Mouse (Mus musculus) right cerebral cortex, postnatal 25 days (tissue): ENCODE measurements around the gene Mpz.

Experiments used
- DNase-seq: peaks from one replicate; pipeline ENCODE4 v3.0.0; 2022

Mpz gene

DNA sequence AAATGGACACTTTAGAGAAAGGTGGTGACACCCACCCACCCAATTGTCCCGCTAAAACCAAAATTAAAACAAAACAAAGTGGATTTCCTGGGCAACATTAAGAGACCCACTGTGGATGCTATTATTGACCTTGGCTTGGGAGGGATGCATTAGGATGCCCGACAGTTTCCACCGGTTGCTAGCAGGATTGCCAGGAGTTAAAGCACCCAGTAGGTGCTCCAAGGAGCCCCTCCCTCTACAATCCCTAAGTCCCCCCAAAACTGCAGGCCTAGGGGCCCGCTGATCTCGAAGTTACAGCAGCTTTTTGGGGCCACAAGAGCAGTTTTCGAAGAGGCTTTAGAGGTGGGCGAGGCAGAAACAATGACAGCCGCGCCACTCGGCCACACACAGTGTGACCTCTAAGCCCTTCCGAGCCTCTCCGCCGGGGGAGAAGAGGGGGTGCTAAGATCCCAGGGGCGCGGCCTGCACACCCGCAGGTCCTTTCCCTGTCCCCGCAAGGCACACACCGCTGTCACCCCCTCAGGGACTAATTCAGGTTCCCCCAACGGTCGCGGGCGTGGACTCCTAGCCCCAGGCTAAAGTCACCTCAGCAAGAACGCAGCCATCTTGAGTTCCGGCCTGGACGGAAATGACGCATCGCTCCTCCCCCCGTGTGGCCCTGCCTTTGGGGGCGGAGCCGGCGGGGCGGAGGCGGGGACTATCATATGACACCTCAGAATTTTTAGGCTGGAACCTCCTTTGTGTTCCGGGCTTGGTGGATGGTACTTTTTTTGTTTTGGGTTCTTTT is at the start of gene Mpz, which contains the start of gene Sdhc:
Mpz (plus strand) TSS at position 738 of the 787 bp plus-strand sequence.
Sdhc (minus strand) TSS at position 630 of the 787 bp plus-strand sequence.
- DNase-seq = peak; percentile 95

DNA sequence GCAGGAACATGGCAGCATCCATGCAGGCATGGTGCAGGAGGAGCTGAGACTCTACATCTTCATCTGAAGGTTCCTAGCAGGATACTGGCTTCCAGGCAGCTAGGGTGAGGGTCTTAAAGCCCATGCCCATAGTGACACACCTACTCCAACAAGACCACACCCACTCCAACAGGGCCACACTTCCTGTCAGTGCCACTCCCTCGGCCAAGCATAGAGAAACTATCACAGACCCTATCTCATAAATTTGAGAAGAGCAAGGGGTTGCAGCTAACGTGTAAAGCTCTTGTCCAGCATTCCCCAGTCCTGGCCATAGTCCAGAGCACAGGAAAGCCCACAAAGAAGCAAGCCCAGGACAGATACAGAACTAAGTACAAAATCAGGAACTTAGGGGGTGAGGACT is 49.5 kb upstream of the Mpz start:
- no peak for DNase-seq

DNA sequence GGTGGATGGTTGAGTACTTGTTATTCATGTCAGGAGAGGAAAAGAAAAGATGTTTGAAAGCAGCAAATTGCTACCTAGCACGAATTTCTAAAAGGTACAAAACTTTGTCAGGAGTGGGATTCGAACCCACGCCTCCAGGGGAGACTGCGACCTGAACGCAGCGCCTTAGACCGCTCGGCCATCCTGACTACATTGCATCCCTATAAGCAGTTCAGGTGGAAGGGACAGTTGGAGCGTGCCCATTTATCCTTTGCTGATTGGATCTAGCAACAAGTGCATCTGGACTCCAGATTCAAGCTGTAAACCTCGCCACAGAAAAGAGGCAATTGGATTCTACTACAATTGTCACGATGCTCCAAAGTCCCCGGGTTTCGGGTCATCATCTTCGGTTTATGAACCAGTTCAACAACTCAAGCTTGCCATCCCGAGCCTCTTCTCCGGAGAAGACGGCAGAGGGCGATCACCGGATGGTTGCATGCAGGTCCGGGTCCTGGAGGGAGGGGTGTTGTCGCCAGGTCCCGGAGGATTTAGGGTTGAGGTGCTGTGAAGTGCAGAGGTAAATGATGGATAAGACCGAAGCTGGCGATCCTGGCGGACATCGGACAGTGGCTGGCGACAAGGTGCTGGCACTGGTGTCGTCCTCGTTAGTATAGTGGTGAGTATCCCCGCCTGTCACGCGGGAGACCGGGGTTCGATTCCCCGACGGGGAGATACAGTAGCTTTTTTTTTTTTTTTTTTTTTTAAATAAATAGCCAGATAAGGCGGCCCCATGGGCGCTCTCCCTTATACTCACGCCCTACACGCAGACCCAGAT is 48.6 kb upstream of the Mpz start:
- DNase-seq = peak; percentile 86

DNA sequence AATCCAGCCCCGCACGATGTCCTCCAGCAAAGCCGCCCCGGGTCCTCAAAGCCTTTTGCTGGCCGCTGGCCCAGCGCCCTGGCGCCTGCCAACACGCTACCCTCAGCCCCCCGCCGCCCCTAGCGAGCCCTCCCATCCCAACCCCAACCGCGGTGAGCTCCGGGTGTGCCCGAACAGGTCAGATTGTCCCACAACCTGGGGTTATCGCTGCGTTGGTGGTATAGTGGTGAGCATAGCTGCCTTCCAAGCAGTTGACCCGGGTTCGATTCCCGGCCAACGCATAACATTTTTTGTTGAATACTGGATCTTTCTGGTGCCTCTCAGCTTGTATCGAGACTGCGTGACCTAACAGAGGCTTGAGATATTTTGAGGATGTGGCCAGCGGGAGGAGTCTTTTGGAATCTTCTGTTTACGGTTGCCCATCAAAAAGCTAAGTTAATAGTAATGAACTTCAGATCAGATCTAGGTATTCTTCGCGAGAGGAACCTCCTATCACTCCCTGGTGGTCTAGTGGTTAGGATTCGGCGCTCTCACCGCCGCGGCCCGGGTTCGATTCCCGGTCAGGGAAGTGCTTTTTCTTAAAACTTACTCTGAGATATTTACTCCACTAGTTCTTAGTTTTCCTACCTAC is 47.8 kb upstream of the Mpz start:
- peak; percentile 83 for DNase-seq

DNA sequence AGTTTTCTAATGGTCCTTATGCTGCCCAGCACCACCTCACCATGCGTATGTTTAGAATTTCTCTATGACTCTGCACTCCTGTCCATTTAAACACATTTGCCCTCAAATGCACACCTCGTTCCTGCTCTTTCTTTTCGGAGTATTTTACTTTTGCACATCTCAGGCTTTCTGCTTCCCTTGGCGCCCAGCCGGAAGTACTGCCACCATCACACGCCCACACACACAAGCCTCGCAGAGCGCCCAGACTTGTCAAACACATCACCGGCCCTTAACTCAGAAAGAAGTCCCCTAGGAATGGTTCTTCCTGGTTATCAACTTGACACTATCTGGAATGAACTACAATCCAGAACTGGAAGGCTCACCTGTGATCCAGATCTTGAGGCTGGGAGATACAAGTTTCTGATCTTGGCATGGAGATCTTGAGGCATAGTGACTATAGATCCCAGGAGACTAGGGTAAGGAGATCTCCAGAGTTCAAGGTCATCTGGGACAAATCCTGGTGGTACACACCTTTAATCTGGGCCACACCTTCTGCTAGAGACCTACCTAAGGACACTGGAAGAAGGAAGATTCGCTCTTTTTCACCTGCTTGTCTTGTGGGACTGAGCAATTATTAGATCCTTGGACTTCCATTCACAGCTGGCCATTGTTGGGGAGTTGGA is 47.2 kb upstream of the Mpz start:
- no peak for DNase-seq

DNA sequence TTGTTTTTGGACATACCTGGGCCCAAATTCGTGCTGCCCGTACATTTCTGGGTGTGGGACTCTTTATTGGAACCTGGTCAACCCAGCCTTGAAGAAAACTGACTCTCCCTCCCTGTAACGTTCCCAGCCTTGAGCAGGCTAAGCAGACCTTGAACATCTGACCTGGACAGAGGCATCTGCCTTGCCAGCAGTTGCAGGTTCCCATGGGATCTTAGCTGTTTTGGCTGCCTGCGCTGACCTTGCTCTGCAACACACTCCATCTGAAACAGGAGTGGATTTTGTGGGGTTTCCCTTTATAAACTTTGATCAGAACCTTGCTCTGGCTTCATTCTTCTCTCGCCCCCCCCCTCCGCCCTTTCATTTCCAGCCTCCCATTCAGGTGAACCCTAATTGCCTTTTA is 45.3 kb upstream of the Mpz start:
- DNase-seq = no peak

DNA sequence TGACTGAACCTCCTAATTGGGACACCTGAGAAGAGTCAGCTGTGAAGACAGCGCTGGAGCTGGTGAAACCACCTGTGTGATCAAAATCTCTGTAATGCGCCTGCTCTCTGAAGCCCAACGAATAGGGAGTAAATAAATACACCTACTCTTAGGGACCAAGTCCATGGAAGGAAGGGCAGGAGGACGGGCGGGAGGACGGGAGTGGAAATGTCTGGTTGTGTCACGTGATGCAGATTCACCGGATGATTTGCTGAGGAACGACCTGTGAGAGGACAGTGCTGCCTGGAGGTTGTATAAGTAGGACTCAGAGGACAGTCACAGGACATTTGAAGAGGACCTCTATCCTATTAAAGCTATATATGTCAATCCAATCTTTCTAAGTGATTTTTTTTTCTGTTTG is 40.9 kb upstream of the Mpz start:
- DNase-seq = no peak

DNA sequence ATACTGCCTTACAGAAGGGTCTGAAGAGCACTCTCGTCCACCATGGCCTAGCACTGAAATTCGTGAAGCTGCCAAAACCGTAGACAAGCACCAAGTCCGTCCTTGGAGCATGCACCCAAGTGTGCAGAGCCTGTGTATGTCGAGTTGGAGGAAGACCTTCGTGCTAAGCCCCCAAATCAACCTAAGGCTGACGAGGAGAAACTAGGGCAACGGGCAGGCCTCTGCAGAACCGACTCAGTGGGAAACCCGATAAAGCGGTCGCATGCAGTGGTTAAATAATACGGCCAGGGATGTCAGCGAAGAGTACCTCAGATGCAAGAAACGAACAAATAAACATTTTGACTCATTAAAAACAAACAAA is 39.9 kb upstream of the Mpz start:
- DNase-seq = no peak

DNA sequence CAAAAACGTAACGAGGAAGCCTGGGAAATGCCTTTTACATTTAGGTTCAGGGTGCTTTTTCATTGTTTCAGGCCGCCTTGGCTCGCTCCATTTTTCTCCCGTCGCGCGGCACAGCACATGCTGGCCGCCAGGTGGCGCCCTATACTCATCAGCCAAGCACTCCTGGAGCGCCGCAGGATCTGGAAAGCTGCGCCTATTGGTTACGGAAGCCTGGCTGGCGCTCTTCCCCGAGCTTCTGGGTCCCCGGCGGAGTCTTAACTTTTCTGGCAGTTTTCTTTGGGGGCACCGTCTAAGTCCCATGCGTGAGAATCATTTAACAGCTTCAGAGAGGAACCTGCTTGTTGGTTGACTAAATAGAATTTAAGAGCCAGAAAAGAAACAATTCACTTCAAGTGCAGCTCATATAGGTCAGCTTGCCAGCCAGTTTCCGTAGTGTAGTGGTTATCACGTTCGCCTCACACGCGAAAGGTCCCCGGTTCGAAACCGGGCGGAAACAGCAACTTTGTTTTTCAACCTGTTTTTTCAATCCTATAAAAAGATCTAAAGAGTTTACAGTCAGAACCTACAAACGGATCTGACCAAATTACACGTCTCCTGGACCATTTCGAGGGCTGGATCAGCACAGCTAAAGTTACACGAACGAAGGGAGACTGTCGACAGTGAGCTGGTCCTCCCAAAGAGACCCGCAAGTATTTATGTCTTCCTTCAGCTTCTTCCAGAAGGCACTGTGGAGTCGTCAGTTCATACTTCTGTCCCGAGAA is 39.3 kb upstream of the Mpz start:
- DNase-seq = peak; percentile 94

DNA sequence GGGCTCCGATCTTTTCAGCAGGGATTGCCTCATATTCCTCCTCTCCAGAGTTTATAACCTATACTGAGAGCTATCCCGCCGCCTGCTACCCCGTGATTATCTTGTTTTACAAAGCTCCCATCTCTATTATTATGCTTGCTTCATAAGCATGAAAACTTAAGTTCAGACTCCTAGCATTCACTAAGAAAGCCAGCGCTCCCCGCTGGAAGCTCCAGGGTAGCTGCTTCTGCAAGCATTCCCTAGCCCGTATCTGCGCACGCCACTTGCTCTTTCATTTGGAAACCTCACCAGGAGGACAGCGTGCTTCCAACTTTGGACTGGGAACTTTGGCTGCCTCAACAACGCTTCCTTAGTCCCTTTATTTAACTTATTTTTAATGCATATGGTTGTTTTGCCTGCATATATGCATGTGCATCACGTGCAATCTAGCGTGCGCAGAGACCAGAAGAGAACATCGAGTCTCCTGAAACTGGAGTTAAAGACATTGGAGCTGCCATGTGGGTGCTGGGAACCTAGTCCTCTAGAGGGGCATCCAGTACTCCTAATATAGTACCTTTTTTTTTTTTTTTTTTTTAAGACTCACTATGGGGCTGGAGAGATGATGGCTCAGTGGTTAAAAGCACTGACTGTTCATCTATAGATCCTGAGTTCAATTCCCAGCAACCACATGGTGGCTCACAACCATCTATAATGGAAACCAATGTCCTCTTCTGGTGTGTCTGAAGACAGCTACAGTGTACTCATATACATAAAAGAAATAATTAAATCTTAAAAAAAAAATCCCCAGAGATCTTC is 38.5 kb upstream of the Mpz start:
- DNase-seq = no peak

DNA sequence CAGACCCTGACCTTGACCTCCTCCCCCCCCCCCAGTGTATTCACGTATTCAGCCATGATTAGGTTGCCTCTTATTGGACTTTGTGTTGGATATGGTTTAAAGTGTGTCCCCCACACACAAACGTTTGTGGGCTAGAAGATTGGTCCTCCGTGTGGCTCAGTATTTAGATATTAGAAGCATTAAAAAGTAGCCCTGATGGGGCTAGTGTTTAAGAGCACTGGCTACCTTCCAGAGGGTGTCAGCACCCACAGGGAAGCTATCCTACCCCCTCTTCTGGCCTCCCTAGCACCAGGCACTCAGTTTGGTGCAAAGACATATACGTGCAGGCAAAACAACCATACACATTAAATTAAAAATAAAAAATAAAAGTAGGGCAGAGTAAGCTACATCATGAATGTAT is 37.5 kb upstream of the Mpz start:
- DNase-seq = no peak

DNA sequence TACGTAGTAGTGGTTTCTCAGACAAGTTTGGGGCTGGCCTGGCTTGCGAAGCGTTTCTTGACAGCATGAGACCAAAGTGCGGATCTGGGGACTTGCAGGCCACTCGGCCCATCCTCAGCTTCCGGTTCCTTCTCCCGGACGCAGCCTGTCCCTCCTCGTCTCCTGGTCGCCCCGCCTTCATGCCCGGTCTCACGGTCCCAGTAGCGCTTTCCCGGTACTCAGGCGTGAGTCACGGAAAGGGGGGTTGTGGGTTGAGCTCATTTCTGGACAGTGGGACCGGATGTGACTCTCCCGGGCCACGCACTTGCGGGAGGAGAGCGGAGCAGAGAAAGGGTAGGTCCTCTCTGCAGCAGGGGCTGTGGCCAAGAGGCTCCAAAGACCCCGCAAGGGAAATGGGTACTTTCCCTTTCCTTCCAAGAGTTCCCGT is 36.6 kb upstream of the Mpz start, which contains the start of gene Cfap126:
Cfap126 (plus strand) TSS at position 46 of the 427 bp plus-strand sequence.
- DNase-seq = peak; percentile 37

DNA sequence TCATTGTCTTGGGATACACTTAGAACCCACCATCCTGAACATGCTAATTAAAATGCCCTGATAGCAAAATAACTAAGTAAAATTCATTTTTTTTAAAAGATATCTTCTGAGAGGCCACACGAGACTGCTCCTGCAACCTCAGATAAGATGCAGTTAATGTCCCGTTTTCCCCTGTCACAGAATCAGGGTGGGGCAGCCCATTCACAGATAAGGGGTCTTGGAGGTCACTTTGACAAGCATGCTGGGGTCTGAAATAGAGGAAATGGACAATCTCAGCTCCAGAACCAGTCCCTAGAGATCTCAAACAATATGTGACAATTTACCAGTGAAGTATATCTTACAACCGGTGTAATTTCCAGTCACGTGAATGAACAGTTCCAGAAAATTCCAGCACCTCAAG is 34.2 kb upstream of the Mpz start:
- DNase-seq = no peak

DNA sequence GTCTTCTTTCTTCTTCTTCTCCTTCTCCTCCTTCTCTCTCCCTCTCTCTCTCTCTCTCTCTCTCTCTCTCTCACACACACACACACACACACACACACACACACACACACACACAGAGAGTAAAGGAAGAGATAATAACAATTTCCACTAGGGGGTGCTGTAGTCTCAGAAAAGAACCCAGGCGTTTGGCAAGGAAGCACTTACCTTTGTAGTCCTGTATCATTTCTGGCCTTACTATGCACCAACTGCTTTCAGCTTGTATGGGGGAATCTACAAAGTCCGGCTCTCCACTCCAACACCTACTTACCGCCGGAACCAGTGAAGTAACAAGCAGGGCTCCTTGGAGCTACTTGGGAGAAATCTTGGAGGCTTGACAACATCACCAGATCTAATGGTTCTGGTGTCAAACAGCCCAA is 32.2 kb upstream of the Mpz start:
- no peak for DNase-seq

DNA sequence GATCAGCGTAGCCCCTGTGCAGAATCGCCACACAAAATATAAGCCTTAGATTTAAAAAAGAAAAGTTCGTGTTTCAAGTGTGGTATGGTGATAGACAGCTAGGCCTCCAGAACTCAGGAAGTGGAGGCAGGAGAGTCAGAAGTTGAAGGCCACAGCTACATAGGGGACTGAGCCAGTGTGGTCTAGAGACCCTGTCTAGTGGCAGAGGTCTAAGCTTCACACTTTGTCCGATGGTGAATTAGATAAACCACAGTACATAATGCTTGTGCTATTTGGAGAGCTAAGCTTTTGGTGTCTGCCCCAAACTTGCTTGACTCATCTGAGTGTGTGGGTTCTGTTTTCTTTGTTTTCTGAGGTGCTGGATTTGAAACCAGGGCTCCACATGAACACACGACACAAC is 31.5 kb upstream of the Mpz start:
- no peak for DNase-seq

DNA sequence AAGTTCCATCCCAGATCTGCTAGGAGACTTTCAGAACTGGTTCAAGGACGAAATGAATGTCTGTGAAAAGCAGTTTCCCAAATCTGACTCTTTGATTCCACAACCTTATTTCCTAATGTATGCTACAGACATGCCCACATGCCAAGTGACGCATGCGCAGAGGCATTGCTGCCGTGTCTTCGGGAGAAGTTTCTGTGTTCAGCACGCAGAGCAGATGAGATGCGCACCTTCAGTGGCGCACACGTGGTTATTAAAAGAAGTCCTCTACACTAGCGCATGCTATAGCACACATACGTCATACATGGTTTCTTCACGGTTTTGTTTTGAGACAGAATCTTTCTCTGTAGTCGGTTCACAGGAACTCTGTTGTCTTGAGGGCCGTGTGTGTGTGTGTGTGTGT is 31.1 kb upstream of the Mpz start:
- DNase-seq = no peak

DNA sequence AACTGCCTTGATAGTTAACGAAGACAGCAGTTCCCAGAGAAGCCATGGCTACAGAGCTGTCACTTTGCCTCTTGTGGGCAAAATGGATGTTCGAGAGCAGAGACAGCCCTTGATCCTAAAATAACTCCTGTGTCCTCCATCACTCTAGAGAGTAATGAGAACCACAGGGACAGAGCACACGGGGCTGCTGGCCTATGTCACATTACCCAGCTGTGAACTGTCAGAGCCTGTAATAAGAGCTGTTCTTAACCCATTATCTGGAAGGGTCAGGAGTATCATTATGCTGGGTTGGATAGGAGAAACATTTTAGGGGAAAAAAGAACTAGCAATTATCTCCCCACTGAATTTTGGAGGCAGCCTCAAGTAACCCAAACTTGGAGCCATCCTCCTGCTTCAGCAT is 29.6 kb upstream of the Mpz start:
- no peak for DNase-seq

DNA sequence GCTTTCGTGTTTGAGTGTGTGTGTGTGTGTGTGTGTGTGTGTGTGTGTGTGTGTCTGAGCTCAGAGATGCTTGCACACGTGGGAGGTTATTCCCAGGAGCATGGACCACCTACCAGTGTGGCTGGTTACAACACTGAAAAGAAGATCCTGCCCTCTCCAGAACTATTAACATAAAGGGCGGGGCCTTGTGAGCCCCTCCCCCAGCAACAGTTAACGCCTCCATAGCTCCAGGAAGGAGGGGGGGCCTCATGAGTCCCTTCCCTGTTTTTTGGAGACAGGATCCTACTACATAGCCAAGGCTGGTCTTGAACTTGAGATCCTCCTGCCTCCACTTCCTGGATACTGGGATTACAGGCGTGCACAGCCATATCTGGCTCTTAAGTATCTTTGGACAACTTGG is 28.7 kb upstream of the Mpz start:
- DNase-seq = no peak

DNA sequence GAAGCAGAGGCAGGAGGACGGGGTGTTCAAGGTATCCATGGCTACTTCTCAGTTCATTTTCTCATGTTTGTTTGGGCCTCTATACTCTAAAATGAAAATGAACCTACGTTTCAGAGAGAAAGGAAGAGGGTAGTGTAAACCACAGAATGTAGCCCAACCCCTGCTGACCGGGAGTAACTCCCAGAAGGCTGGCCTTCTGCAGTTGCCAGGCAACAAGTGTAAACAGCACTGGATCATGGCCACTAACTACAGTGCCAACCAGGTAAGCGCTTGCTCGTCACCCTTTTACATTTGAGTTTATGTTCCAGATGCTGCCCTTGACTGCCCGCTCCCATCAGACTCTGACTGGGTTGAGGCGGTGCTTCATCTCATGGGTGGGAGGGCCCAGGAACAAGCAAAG is 27.6 kb upstream of the Mpz start:
- DNase-seq = no peak

DNA sequence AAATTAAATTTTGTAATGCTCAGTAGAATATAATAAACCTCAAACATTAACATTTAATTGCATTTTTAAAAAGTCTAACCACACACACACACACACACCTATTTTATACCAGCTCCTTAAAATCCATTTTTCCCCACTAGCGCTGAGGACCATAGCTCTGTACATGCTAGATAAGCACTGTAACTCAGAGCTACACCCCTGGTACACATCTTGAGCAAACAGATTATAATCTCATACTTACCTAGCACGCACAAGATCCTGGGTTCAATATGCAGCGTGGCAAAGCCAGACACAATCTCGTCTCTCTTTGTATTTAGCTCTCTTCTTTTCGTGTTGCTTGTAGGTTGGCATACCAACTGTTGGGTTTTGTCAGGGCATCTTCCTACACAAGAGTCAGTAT is 26.1 kb upstream of the Mpz start:
- DNase-seq = no peak

DNA sequence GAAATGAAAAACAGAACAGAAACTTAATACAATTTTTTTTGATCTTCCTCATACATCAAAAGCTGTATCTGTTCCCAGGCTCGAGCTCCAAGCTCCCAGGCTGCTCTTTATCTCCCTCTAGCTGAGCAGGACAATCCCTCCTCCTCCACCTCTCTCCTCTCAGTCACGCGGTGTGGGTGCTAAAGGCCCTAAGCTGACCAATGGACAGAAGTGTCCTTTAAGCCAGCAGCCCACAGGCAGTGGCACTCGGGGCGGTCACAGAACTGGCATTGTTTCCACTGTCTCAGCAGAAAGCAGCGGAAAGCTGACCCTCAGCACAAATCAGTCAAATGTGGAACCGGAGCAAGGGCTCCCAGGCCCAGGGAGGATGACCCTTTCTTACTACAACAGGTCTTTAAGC is 21.3 kb upstream of the Mpz start:
- DNase-seq = peak; percentile 39

DNA sequence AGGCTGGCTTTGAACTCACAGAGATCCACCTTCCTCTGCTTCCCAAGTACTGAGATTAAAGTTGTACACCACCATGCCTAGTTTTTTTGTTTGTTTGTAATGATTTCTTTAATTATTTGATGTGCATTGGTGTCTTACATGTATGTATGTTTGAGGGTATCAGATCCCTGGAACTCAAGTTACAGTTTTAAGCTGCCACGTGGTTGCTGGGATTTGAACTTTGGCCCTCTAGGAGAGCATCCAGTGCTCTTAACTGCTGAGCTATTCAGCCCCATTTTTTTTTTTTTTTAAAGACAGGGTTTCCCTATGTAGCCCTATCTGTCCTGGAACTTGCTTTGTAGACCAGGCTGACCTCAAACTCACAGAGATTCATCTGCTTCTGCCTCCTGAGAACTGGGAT is 19.5 kb upstream of the Mpz start:
- DNase-seq = no peak
